Mouse (Mus musculus): ENCODE results near the gene Psme2.
A peak's percentile ranks its signal among the peaks of the same experiment; 100 is the strongest.

GRCm38 (mm10) chr14:55558740-55559448 is 32.0 kb downstream of the Psme2 start:
- TF ChIP-seq CTCF (conservative IDR thresholded peaks at IDR 0.05; ENCODE audit: low read length) (0 out of 2 replicates have a peak, but pooled peaks have one; percentile 0), NANOG (IDR thresholded peaks at IDR 0.05; ENCODE audit: borderline replicate concordance, low read length) (no peak), POU5F1 (IDR thresholded peaks at IDR 0.05; ENCODE audit: borderline replicate concordance, low read length) (no peak)
